Mouse (Mus musculus) MEL (cell line): ENCODE measurements around the gene Cyb5r2.
A peak's percentile ranks its signal among the peaks of the same experiment; 100 is the strongest.

Source experiments
- CTCF ChIP-seq, 3 experiments: IDR thresholded peaks in 2 of 3; conservative IDR thresholded peaks in 1 of 3; 2 replicates each; pipeline ENCODE4 v1.5.1; 2011 to 2012; ENCODE audit warnings: low read length in 3 of 3, low read depth in 2 of 3, mild to moderate bottlenecking in 2 of 3, improper control_type of control experiment in 1 of 3, inconsistent platforms in 1 of 3, mixed read lengths in 1 of 3, moderate library complexity in 1 of 3; ENCODE audit not compliant: control insufficient read depth in 1 of 3, insufficient read depth in 1 of 3, poor library complexity in 1 of 3, severe bottlenecking in 1 of 3
- JUND ChIP-seq: IDR thresholded peaks from 2 replicates; pipeline ENCODE4 v1.6.1; 2011; ENCODE audit warnings: low read depth, mild to moderate bottlenecking, improper control_type of control experiment, low read length
- MAX ChIP-seq: IDR thresholded peaks from 2 replicates; pipeline ENCODE4 v1.6.1; 2011; ENCODE audit warnings: low read length, improper control_type of control experiment
- POLR2A ChIP-seq, 2 experiments: IDR thresholded peaks; 2 replicates each; pipeline ENCODE4 v1.6.1; 2011 to 2012; ENCODE audit warnings: low read length in 2 of 2, mild to moderate bottlenecking in 2 of 2, control low read depth in 1 of 2, improper control_type of control experiment in 1 of 2, low read depth in 1 of 2, moderate library complexity in 1 of 2; ENCODE audit not compliant: control insufficient read depth in 1 of 2, insufficient read depth in 1 of 2, poor library complexity in 1 of 2
- POLR2AphosphoS5 ChIP-seq: IDR thresholded peaks from 2 replicates; pipeline ENCODE4 v1.6.1; 2012; ENCODE audit warnings: low read depth, borderline replicate concordance, mild to moderate bottlenecking, inconsistent platforms, low read length, moderate library complexity, mixed read lengths
- RCOR1 ChIP-seq: IDR thresholded peaks from 2 replicates; pipeline ENCODE4 v1.6.1; 2012; ENCODE audit warnings: low read depth, mild to moderate bottlenecking, inconsistent platforms, low read length, improper control_type of control experiment
- TCF12 ChIP-seq: IDR thresholded peaks from 2 replicates; pipeline ENCODE4 v1.6.1; 2014; ENCODE audit warnings: low read depth, mild to moderate bottlenecking, inconsistent platforms, low read length, improper control_type of control experiment, moderate library complexity

GRCm38 (mm10) chr7:107787977-107788620 lies 30.3 kb upstream of the Cyb5r2 start:
- TF ChIP-seq JUND = no peak
- no peak for TF ChIP-seq POLR2A (IDR thresholded peaks at IDR 0.05; ENCODE audit: control insufficient read depth in 1 of 2, insufficient read depth in 1 of 2, low read depth in 1 of 2, low read length in 2 of 2, poor library complexity in 1 of 2)
- TF ChIP-seq CTCF (IDR thresholded peaks at IDR 0.05 in 2 of 3, conservative IDR thresholded peaks at IDR 0.05 in 1 of 3; ENCODE audit: control insufficient read depth in 1 of 3, insufficient read depth in 1 of 3, low read depth in 2 of 3, low read length in 3 of 3, poor library complexity in 1 of 3, severe bottlenecking in 1 of 3) = peak in 1 of 3 experiments; percentile 18; a peak in 1 of 6 replicates
- no peak for TF ChIP-seq POLR2AphosphoS5
- no peak for TF ChIP-seq TCF12
- no peak for TF ChIP-seq MAX
- TF ChIP-seq RCOR1 = no peak
